Mouse (Mus musculus): ENCODE data around the gene Trabd2b.

GRCm38 (mm10) chr4:114481518-114481917 is 75.0 kb downstream of the Trabd2b start:
- no peak for TF ChIP-seq POLR2A (IDR thresholded peaks at IDR 0.05; ENCODE audit: insufficient read depth, low read length)
- no peak for TF ChIP-seq EP300 (IDR thresholded peaks at IDR 0.05; ENCODE audit: insufficient read depth, low read depth, low read length)

All from ES-Bruce4 (cell line).